Mouse (Mus musculus): ENCODE data around the gene Pbx1.

- no peak for TF ChIP-seq CTCF (IDR thresholded peaks at IDR 0.05; ENCODE audit: insufficient read depth, low read depth, low read length)
- TF ChIP-seq POLR2A (IDR thresholded peaks at IDR 0.05; ENCODE audit: insufficient read depth, low read depth, low read length): no peak
Measured at GRCm38 (mm10) chr1:168395523-168396159, 36.4 kb downstream of the Pbx1 start.
